8 mouse cellular contexts compared by ENCODE assay signal in genomic region chr12:41485512-41486215, GRCm38 (mm10). TPM values are rescaled to one million over a fixed set of nuclear protein-coding genes. Genes with fewer than 3 reads are reported as not detected.
DNase-seq lines count a peak whose midpoint lies in the region; ATAC-seq and TF ChIP-seq lines count a peak whose summit lies in the region.

No protein-coding gene starts in this region.

- peak; percentile 95 for ATAC-seq in Patski
- ATAC-seq in lung, embryonic 14.5 days (ENCODE audit: insufficient read depth), result peak; percentile 96

- H3K27ac ChIP-seq in hindbrain, embryonic 10.5 days, result peak overlapping the region; percentile 81
- peak overlapping the region; percentile 27; the same call in 1 of the 2 replicates for H3K27ac ChIP-seq in lung, embryonic 14.5 days (ENCODE audit: low read depth)

- peak overlapping the region; percentile 67 for H3K4me2 ChIP-seq in lung, embryonic 14.5 days

- peak overlapping the region; percentile 47 for H3K4me3 ChIP-seq in hindbrain, embryonic 10.5 days
- peak overlapping the region; percentile 43 for H3K4me3 ChIP-seq in lung, embryonic 14.5 days (ENCODE audit: low read depth, low read length)

- in situ Hi-C loops in Patski (cut with MboI; ENCODE audit: low pct_unique_long_range_greater_than_20kb), result loop anchor here (5.0 kb wide), 1 partner anchor 648 kb away; no protein-coding TSS in a partner anchor

- no peaks in the 10 kb centered on the region for H3K36me3 ChIP-seq in hindbrain, embryonic 10.5 days
- H3K36me3 ChIP-seq in lung, embryonic 14.5 days (ENCODE audit: insufficient read depth), result no peaks in the 10 kb centered on the region

- peaks cover 36% of the 10 kb centered on the region for H3K4me1 ChIP-seq in hindbrain, embryonic 10.5 days (replicated peaks)
- 0 out of 2 replicates have a peak, but pooled peaks cover 2% of the 10 kb centered on the region for H3K4me1 ChIP-seq in lung, embryonic 14.5 days (ENCODE audit: insufficient read depth)

- WGBS in hindbrain, embryonic 10.5 days, result 24% methylated on average over 12 of the region's 12 CpGs
- 7% methylated on average over 12 of the region's 12 CpGs for WGBS in lung, embryonic 14.5 days

- no peak for DNase-seq in Patski (ENCODE audit: low read depth, low spot score)
- DNase-seq in cerebellum, adult 8-10 months, result peak; percentile 70
- peak; percentile 77 to 86 for DNase-seq in frontal cortex, adult 2 months (ENCODE audit: extremely low spot score in 1 of 2, low spot score in 1 of 2)
- DNase-seq in hindbrain, embryonic 10.5 days (ENCODE audit: low spot score), result peak; percentile 57
- peak; percentile 65 to 77 for DNase-seq in layer of hippocampus, postnatal 10 days (ENCODE audit: low spot score in 2 of 2)
- peak; percentile 82 for DNase-seq in lung, embryonic 14.5 days
- DNase-seq in retina, postnatal 1 day, result peak; percentile 87
- no peak for DNase-seq in testis, postnatal 10 days (ENCODE audit: low spot score)

- H3K9me3 ChIP-seq in hindbrain, embryonic 10.5 days, result no peaks in the 10 kb centered on the region
- no peaks in the 10 kb centered on the region for H3K9me3 ChIP-seq in lung, embryonic 14.5 days (ENCODE audit: low read depth, low read length)

- H3K9ac ChIP-seq in lung, embryonic 14.5 days, result peak overlapping the region; percentile 52

- TF ChIP-seq CTCF in Patski (IDR thresholded peaks at IDR 0.05), result no peak
- no peak for TF ChIP-seq CTCF in lung, embryonic 14.5 days (IDR thresholded peaks at IDR 0.05; ENCODE audit: low read depth)

- POLR2A ChIA-PET in Patski (lab: Charles Lee), result interaction anchor here (0.7 kb wide), 1 partner anchor 150 kb away, joined by 3 read pairs; no protein-coding TSS in a partner anchor

- CTCF ChIA-PET in Patski (lab: Charles Lee), result interaction anchor here (2.2 kb wide), 1 partner anchor 373 kb away, joined by 9 read pairs; no protein-coding TSS in a partner anchor

- H3K27me3 ChIP-seq in Patski, result no peaks in the 10 kb centered on the region
- no peaks in the 10 kb centered on the region for H3K27me3 ChIP-seq in hindbrain, embryonic 10.5 days (ENCODE audit: insufficient read depth, poor library complexity, severe bottlenecking)
- H3K27me3 ChIP-seq in lung, embryonic 14.5 days (ENCODE audit: insufficient read depth, low read length), result no peaks in the 10 kb centered on the region

RNA-seq across cellular contexts. Expression of gene Lrrn3, which starts 0.6 kb away (rescaled TPM):
- polyA plus RNA-seq in Patski (2021), result 8.4 TPM
- polyA plus RNA-seq in frontal cortex, adult 2 months (2012; rRNA removed), result 33.6 and 41.7 TPM in 2 replicates
- 13.9 and 17.7 TPM in 2 replicates for polyA plus RNA-seq in hindbrain, embryonic 10.5 days (2016; fragmentation: Nextera tagmentation; extraction: Ambion mirVana)
- 10 to 100 TPM; 74.0 to 78.8 TPM for total RNA-seq in layer of hippocampus, postnatal 10 days (2021)
- 20.1 and 20.3 TPM in 2 replicates for polyA plus RNA-seq in lung, embryonic 14.5 days (2014; fragmentation: Nextera tagmentation; extraction: Ambion mirVana)

Comparison
In these comparisons a context has a peak if more than half of its experiments do, and no peak if none do; other contexts are left out.
1. DNase-seq: peak in cerebellum, adult 8-10 months (single experiment), frontal cortex, adult 2 months (2 of 2), hindbrain, embryonic 10.5 days (single experiment), layer of hippocampus, postnatal 10 days (2 of 2), lung, embryonic 14.5 days (single experiment) and retina, postnatal 1 day (single experiment); none in Patski (single experiment) and testis, postnatal 10 days (single experiment).